Mouse (Mus musculus) liver, embryonic 14.5 days (tissue): ENCODE data around the gene Emid1.

Source experiments
- CTCF ChIP-seq: IDR thresholded peaks from 2 replicates; pipeline ENCODE4 v1.5.1; 2016; ENCODE audit warnings: antibody characterized with exemption, low read depth, control low read depth
- EP300 ChIP-seq: IDR thresholded peaks from 2 replicates; pipeline ENCODE4 v1.6.1; 2016; ENCODE audit warnings: antibody characterized with exemption, low read depth

GRCm38 (mm10) chr11:5061413-5062139, 90.5 kb downstream of the Emid1 start:
- TF ChIP-seq CTCF (no peak), EP300 (no peak)
